ENCODE assay signal across 26 mouse cellular contexts in genomic region chr1:175550586-175550985, GRCm38 (mm10). TPM values are rescaled to one million over a fixed set of nuclear protein-coding genes. Genes with fewer than 3 reads are reported as not detected.
DNase-seq lines count a peak whose midpoint lies in the region; ATAC-seq and TF ChIP-seq lines count a peak whose summit lies in the region.
"Had no signal": no experiment of that assay in that cellular context is flagged by ENCODE, and none has a peak within 500 bp of the region (broad histone marks: within the 10 kb centered on the region; RNA-seq: fewer than 3 reads in every experiment).

No protein-coding gene starts in this region.

- no peaks in the 10 kb centered on the region for H3K27me3 ChIP-seq in forebrain, embryonic 16.5 days (replicated peaks; ENCODE audit: control insufficient read depth, insufficient read depth, low read length)
- H3K27me3 ChIP-seq in forebrain, embryonic 14.5 days (replicated peaks; ENCODE audit: control insufficient read depth, insufficient read depth, low read length) = no peaks in the 10 kb centered on the region
- H3K27me3 ChIP-seq: embryonic facial prominence, embryonic 15.5 days; heart, embryonic 15.5 days had no signal

- H3K27ac ChIP-seq in forebrain, embryonic 16.5 days (ENCODE audit: low read length) = no peak overlapping the region
- H3K27ac ChIP-seq in forebrain, embryonic 14.5 days (ENCODE audit: low read depth, low read length) = no peak overlapping the region
- no peak overlapping the region for H3K27ac ChIP-seq in left cerebral cortex, adult 2 months
- H3K27ac ChIP-seq: embryonic facial prominence, embryonic 15.5 days; heart, adult 2 months; heart, embryonic 15.5 days; hindbrain, embryonic 14.5 days had no signal

- no peak for DNase-seq in forebrain, embryonic 14.5 days (ENCODE audit: low spot score)
- DNase-seq in layer of hippocampus, adult 11-12 months (ENCODE audit: low spot score) = peak; percentile 10
- DNase-seq in layer of hippocampus, postnatal 36 days = no peak
- peak; percentile 1 for DNase-seq in left cerebral cortex, adult 11 months (ENCODE audit: low spot score)
- DNase-seq in left cerebral cortex, adult 2 months (ENCODE audit: extremely low spot score in 1 of 2, low spot score in 2 of 2) = no peak
- peak; percentile 45 for DNase-seq in brain, adult 2 months (ENCODE audit: low read depth, low spot score)
- DNase-seq: adrenal gland, adult 8-10 months; adrenal gland, postnatal 36 days; B cell, adult 2 months; cerebellum, adult 2 months; cerebellum, postnatal 14 days; embryo, embryonic 11 days; gastrocnemius, postnatal 10 days; heart, adult 2 months; heart, postnatal 14 days had no signal

- no peaks in the 10 kb centered on the region for H3K9me3 ChIP-seq in forebrain, embryonic 16.5 days (ENCODE audit: control insufficient read depth, low read length)
- H3K9me3 ChIP-seq in forebrain, embryonic 14.5 days (replicated peaks; ENCODE audit: control insufficient read depth, low read length) = no peaks in the 10 kb centered on the region
- H3K9me3 ChIP-seq: embryonic facial prominence, embryonic 15.5 days; heart, embryonic 15.5 days had no signal

- ATAC-seq in forebrain, embryonic 16.5 days = peak; percentile 72
- no peak for ATAC-seq in forebrain, embryonic 14.5 days
- ATAC-seq in cerebellum, adult (ENCODE audit: insufficient number of reproducible peaks, low FRiP score, low TSS enrichment) = no peak
- ATAC-seq: CD4-positive, CD25-positive, alpha-beta regulatory T cell, adult 4 months had no signal

- no peak overlapping the region for H3K4me2 ChIP-seq in forebrain, embryonic 16.5 days (ENCODE audit: low read length)
- no peak overlapping the region for H3K4me2 ChIP-seq in forebrain, embryonic 14.5 days (ENCODE audit: low read length)
- H3K4me2 ChIP-seq: embryonic facial prominence, embryonic 15.5 days; heart, embryonic 11.5 days; heart, embryonic 15.5 days; hindbrain, embryonic 14.5 days had no signal

- no peaks in the 10 kb centered on the region for H3K36me3 ChIP-seq in forebrain, embryonic 16.5 days (ENCODE audit: control insufficient read depth, insufficient read depth)
- H3K36me3 ChIP-seq in forebrain, embryonic 14.5 days (ENCODE audit: control insufficient read depth, insufficient read depth, low read length) = no peaks in the 10 kb centered on the region
- H3K36me3 ChIP-seq: embryonic facial prominence, embryonic 15.5 days; G1E; heart, embryonic 15.5 days had no signal

- no peak overlapping the region for H3K4me3 ChIP-seq in forebrain, embryonic 16.5 days (replicated peaks; ENCODE audit: low read length)
- no peak overlapping the region for H3K4me3 ChIP-seq in forebrain, embryonic 14.5 days (ENCODE audit: low read depth, low read length)
- H3K4me3 ChIP-seq in left cerebral cortex, adult 2 months = no peak overlapping the region
- H3K4me3 ChIP-seq: embryonic facial prominence, embryonic 15.5 days; erythroblast, embryonic 14.5 days; heart, adult 2 months; heart, embryonic 15.5 days had no signal

- intact Hi-C loops in left cerebral cortex, adult 2 months (cut with DNase I) = no loop called here

- no peak for TF ChIP-seq CTCF in left cerebral cortex, adult 2 months (IDR thresholded peaks at IDR 0.05)

- 75% methylated on average over 1 of the region's 1 CpGs for WGBS in forebrain, embryonic 16.5 days
- WGBS in forebrain, embryonic 14.5 days = 81% methylated on average over 1 of the region's 1 CpGs

- H3K9ac ChIP-seq in forebrain, embryonic 16.5 days (replicated peaks; ENCODE audit: low read depth, low read length) = no peak overlapping the region
- no peak overlapping the region for H3K9ac ChIP-seq in forebrain, embryonic 14.5 days (ENCODE audit: low read length)
- H3K9ac ChIP-seq: embryonic facial prominence, embryonic 15.5 days; heart, embryonic 15.5 days; hindbrain, embryonic 14.5 days had no signal

- no peaks in the 10 kb centered on the region for H3K4me1 ChIP-seq in forebrain, embryonic 16.5 days (replicated peaks; ENCODE audit: control insufficient read depth, insufficient read depth, low read length)
- H3K4me1 ChIP-seq in forebrain, embryonic 14.5 days (ENCODE audit: control insufficient read depth, insufficient read depth, low read length) = no peaks in the 10 kb centered on the region
- H3K4me1 ChIP-seq: embryonic facial prominence, embryonic 15.5 days; heart, embryonic 15.5 days had no signal

RNA-seq across cellular contexts. Expression of gene Rgs7, which starts 58.3 kb away (rescaled TPM):
- 21.7 and 24.8 TPM in 2 replicates for polyA plus RNA-seq in forebrain, embryonic 16.5 days (2015; fragmentation: Nextera tagmentation; extraction: Ambion mirVana)
- 19.1 and 23.0 TPM in 2 replicates for polyA plus RNA-seq in forebrain, embryonic 14.5 days (2014; fragmentation: Nextera tagmentation; extraction: Ambion mirVana)
- 10 to 100 TPM; 74.6 to 76.5 TPM for total RNA-seq in layer of hippocampus, postnatal 36 days (2021)
- total RNA-seq in left cerebral cortex, adult 2 months (2021) = 100 to 1,000 TPM; 114 to 120 TPM
- total RNA-seq: common myeloid progenitor, adult 5-6 weeks; hematopoietic stem cell, adult 5-6 weeks had no signal
- polyA plus RNA-seq: CD4-positive, CD25-positive, alpha-beta regulatory T cell, adult 4 months; erythroblast, embryonic 14.5 days; G1E had no signal

Comparison
In these comparisons a context has a peak if more than half of its experiments do, and no peak if none do; other contexts are left out.
1. DNase-seq: peak in layer of hippocampus, adult 11-12 months (single experiment), left cerebral cortex, adult 11 months (single experiment) and brain, adult 2 months (single experiment); none in forebrain, embryonic 14.5 days (single experiment), layer of hippocampus, postnatal 36 days (0 of 2) and left cerebral cortex, adult 2 months (0 of 2).